Mouse (Mus musculus): ENCODE data around the gene Gm6351. TPM values are rescaled to one million over a fixed set of nuclear protein-coding genes. Genes with fewer than 3 reads are reported as not detected.
"Not testable (repeated sequence)": the region's sequence is repeated elsewhere in the genome, so short reads cannot be mapped to it uniquely, and the experiment has no call there.

The Gm6351 gene
- polyA plus RNA-seq (2015; fragmentation: Nextera tagmentation; extraction: Ambion mirVana) = not detected in 2 replicates

DNA sequence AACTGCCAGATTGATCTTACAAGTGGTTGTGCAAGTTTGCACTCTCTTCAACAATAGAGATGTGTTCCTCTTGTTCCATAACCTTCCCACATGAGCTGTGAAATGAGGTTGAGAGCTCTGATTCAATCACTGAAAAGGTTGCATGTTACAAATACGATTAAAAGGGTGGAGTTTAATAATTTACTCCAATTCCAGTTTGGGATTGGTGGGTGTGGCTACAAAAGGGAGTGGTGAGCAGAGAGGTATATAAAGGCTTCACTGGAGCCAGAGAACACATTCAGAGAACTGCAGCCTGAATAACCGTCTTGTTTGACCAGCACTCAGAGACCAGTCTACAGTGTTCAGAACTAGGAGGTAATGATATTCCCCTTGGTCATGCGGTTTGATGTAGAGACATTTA, at the start of gene Gm6351:
Gene Gm6351 (plus strand): TSS at position 301 of the 400 bp plus-strand sequence.
- not testable (repeated sequence) for DNase-seq (ENCODE audit: low spot score)

DNA sequence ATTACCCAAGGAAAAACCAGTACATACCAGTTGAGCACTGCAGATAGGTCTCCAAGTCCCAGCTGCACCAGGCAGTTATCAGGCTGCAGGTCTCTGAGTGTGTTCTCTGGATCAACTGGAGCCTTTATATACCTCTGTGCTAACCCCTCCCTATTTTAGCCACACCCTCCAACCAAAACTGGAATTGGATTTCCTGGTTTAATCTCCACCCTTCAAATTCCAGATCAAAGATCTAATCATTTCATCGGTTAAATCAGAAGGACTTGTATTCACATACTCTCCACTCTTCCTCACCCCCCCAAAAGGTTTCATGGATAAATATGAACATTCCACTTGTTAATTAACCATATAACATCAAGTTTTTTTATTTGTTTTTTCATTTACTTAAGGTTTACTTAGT, 5.7 kb upstream of the Gm6351 start, which contains the start of gene BC061212:
Gene BC061212 (minus strand): TSS at position 101 of the 400 bp plus-strand sequence.
- DNase-seq (ENCODE audit: low spot score) = not testable (repeated sequence)

Other genes starting within 250 kb of the Gm6351 start
- not detected in 2 replicates for gene Gm7792, start 232.6 kb upstream of the Gm6351 start, polyA plus RNA-seq (2015; fragmentation: Nextera tagmentation; extraction: Ambion mirVana)
- gene Gm16429, start 147.3 kb upstream of the Gm6351 start, polyA plus RNA-seq (2015; fragmentation: Nextera tagmentation; extraction: Ambion mirVana) = 0.06 TPM in 1 of 2 replicates, not detected in the other
- gene BC061212, start 5.8 kb upstream of the Gm6351 start, polyA plus RNA-seq (2015; fragmentation: Nextera tagmentation; extraction: Ambion mirVana) = not detected in 2 replicates
- gene Gm3106, start 141.6 kb downstream of the Gm6351 start, polyA plus RNA-seq (2015; fragmentation: Nextera tagmentation; extraction: Ambion mirVana) = not detected in 2 replicates
- gene A430089I19Rik, start 230.4 kb downstream of the Gm6351 start, polyA plus RNA-seq (2015; fragmentation: Nextera tagmentation; extraction: Ambion mirVana) = not detected in 2 replicates
- 0.16 TPM in 1 of 2 replicates, not detected in the other for gene Gm6502, start 238.1 kb downstream of the Gm6351 start, polyA plus RNA-seq (2015; fragmentation: Nextera tagmentation; extraction: Ambion mirVana)